Mouse (Mus musculus) midbrain, embryonic 11.5 days (tissue): ENCODE measurements around the gene Ptgs1. TPM values are rescaled to one million over a fixed set of nuclear protein-coding genes. Genes with fewer than 3 reads are reported as not detected.

Experiments
- ATAC-seq: fragments of 200-750 bp; cut with Nextera tagmentation; 2 replicates; pipeline ENCODE4 v1.8.0; 2017; ENCODE audit warnings: moderate TSS enrichment, moderate library complexity; ENCODE audit not compliant: low FRiP score
- DNase-seq: peaks from one replicate; pipeline ENCODE4 v3.0.0; 2015; ENCODE audit warnings: low spot score; ENCODE audit errors: missing footprints
- H3K27ac ChIP-seq: fragments of 300-500 bp; sonication (generic); 2 replicates; pipeline ENCODE4 v1.5.1; 2014; ENCODE audit warnings: low read depth, low read length
- H3K27me3 ChIP-seq: fragments of 300-500 bp; sonication (generic); 2 replicates; pipeline ENCODE4 v1.6.1; 2014; ENCODE audit warnings: mild to moderate bottlenecking, low read length, moderate library complexity, mixed read lengths; ENCODE audit not compliant: control insufficient read depth, insufficient read depth
- H3K36me3 ChIP-seq: fragments of 300-500 bp; sonication (generic); 2 replicates; pipeline ENCODE4 v1.6.1; 2014; ENCODE audit warnings: mild to moderate bottlenecking, low read length, moderate library complexity, mixed read lengths; ENCODE audit not compliant: control insufficient read depth, insufficient read depth
- H3K4me1 ChIP-seq: fragments of 300-500 bp; sonication (generic); 2 replicates; pipeline ENCODE4 v1.6.1; 2014; ENCODE audit warnings: low read length; ENCODE audit not compliant: control insufficient read depth, insufficient read depth
- H3K4me2 ChIP-seq: fragments of 300-500 bp; sonication (generic); 2 replicates; pipeline ENCODE4 v1.6.1; 2014; ENCODE audit warnings: mild to moderate bottlenecking, moderate library complexity
- H3K4me3 ChIP-seq: fragments of 300-500 bp; sonication (generic); 2 replicates; pipeline ENCODE4 v1.5.1; 2014; ENCODE audit warnings: low read depth, low read length
- H3K9ac ChIP-seq: fragments of 300-500 bp; sonication (generic); 2 replicates; pipeline ENCODE4 v1.6.1; 2014; ENCODE audit warnings: low read length
- H3K9me3 ChIP-seq: fragments of 300-500 bp; sonication (generic); 2 replicates; pipeline ENCODE4 v1.6.1; 2016; ENCODE audit warnings: low read length; ENCODE audit not compliant: control insufficient read depth
- WGBS: fragments of 180-500 bp; shearing (Covaris S2); extraction: QIAGEN DNeasy Blood & Tissue Kit; methylation state at CpG from one replicate; pipeline ENCODE4 v1.1.7; 2014; 5-methylcytosine and 5-hydroxymethylcytosine counted together
- polyA plus RNA-seq: library from polyadenylated mRNA; unstranded; fragments of >200 nt; fragmentation: Nextera tagmentation; extraction: Ambion mirVana; gene quantifications from 2 replicates; pipeline ENCODE4 v1.2.1, GENCODE M21; 2014

Ptgs1 gene
- polyA plus RNA-seq, 1 experiment from 2014 or later, result 4.2 TPM

GRCm38 (mm10) chr2:36271085-36271484 lies 40.9 kb downstream of the Ptgs1 start:
- ATAC-seq (no peak), DNase-seq (no peak)
- Histone ChIP-seq H3K36me3 (no peaks in the 10 kb centered on the region), H3K9me3 (no peaks in the 10 kb centered on the region), H3K4me3 (no peak overlapping the region), H3K4me1 (no peaks in the 10 kb centered on the region; the same call in 1 of the 2 replicates), H3K27me3 (no peaks in the 10 kb centered on the region), H3K4me2 (no peak overlapping the region), H3K9ac (no peak overlapping the region), H3K27ac (no peak overlapping the region)
- 86% methylated on average over 4 of the region's 4 CpGs for WGBS

DNA sequence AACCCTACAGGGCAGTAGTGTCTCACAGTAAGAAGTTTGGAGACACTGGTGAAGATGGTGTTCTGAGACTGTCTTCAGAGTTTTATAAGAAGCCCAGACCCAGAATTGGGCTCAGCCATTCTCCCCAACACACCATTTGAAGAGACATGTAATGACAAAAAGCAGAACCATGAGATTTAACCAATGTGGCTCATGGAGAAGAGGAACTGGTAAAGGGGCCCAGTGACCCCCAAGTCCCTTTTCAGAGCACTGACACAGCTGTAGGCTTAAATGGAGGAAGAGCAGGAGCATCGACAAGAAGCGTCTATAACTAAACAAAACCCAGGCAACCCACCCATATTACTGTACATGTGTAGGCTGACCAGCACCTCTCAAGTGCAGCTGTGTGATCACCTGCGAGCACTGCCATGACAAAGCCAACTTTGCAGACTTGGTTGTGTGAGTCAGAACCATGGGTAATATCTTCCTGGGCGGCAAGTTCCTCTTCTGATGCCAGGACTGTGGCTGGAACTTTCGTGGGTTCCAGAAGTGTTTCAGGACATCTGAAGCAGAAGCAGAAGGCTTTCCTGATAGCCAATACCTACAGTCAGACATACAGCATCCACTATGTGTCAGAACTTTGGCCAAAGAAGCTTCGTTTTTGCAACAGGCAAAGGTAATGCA lies 42.2 kb downstream of the Ptgs1 start:
- 75% methylated on average over 6 of the region's 6 CpGs for WGBS
- no peak overlapping the region for H3K4me2 ChIP-seq
- no peak overlapping the region for H3K9ac ChIP-seq
- no peak overlapping the region for H3K27ac ChIP-seq
- DNase-seq, result no peak
- no peak overlapping the region for H3K4me3 ChIP-seq
- no peaks in the 10 kb centered on the region for H3K9me3 ChIP-seq
- no peaks in the 10 kb centered on the region for H3K27me3 ChIP-seq
- no peak for ATAC-seq
- H3K36me3 ChIP-seq, result no peaks in the 10 kb centered on the region
- H3K4me1 ChIP-seq, result no peaks in the 10 kb centered on the region; the same call in 1 of the 2 replicates

DNA sequence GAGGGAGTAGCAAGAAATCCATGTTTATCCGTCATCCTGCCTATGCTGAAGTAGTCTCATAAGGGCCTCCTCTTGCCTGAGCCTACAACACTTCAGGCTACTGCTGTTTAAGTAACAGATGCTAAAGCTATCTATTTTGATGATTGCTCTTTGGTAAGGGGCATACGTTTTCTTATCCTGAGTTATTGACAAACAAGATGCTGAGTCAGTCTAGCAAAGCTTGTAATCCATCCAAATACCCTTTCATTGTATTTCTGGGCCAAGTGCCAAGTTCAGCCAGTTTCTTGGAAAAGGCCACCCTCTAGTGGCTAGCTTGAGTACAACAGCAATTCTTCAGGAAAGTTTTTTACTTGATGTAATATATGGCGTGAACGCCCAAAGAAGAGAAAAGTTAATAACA lies 46.2 kb downstream of the Ptgs1 start:
- Histone ChIP-seq H3K36me3 (no peaks in the 10 kb centered on the region), H3K4me1 (no peaks in the 10 kb centered on the region), H3K9ac (no peak overlapping the region), H3K4me3 (no peak overlapping the region), H3K9me3 (no peaks in the 10 kb centered on the region), H3K27me3 (no peaks in the 10 kb centered on the region), H3K27ac (no peak overlapping the region), H3K4me2 (no peak overlapping the region)
- DNase-seq (peak; percentile 93), ATAC-seq (peak; percentile 33; the same call in 1 of the 2 replicates)
- WGBS, result 45% methylated on average over 4 of the region's 4 CpGs

GRCm38 (mm10) chr2:36278760-36279159 lies 48.5 kb downstream of the Ptgs1 start:
- H3K4me2 ChIP-seq, result no peak overlapping the region
- H3K9me3 ChIP-seq, result no peaks in the 10 kb centered on the region
- DNase-seq (no peak), ATAC-seq (no peak)
- H3K4me3 ChIP-seq, result no peak overlapping the region
- H3K27me3 ChIP-seq, result no peaks in the 10 kb centered on the region
- H3K4me1 ChIP-seq, result no peaks in the 10 kb centered on the region
- H3K9ac ChIP-seq, result no peak overlapping the region
- H3K27ac ChIP-seq, result no peak overlapping the region
- H3K36me3 ChIP-seq, result no peaks in the 10 kb centered on the region
- WGBS, result 69% methylated on average over 3 of the region's 3 CpGs

GRCm38 (mm10) chr2:36281138-36281537 lies 50.9 kb downstream of the Ptgs1 start:
- no peaks in the 10 kb centered on the region for H3K27me3 ChIP-seq
- no peak overlapping the region for H3K4me2 ChIP-seq
- no peak overlapping the region for H3K27ac ChIP-seq
- no peak overlapping the region for H3K4me3 ChIP-seq
- H3K4me1 ChIP-seq, result no peaks in the 10 kb centered on the region
- 67% methylated on average over 1 of the region's 1 CpGs for WGBS
- no peak for ATAC-seq
- H3K36me3 ChIP-seq, result no peaks in the 10 kb centered on the region
- DNase-seq, result no peak
- no peak overlapping the region for H3K9ac ChIP-seq
- H3K9me3 ChIP-seq, result no peaks in the 10 kb centered on the region

DNA sequence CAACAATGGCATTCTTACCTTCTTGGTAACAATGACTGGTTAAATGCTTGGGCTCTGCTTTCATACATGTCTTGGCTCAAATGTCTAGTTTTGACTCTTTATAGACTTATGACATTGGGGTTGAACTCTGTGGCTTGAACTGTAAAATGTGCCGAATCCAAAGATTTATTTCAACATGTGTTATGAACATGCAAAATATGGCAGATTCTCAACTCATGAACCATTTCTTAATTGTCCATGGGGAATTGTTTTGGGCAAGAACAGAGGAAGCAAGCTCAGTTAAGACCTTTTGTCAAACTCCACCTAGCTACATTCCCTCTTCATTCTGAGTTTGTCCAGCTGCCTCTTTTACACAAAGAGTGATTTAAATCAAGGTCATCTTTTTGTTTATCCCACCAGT lies 52.1 kb downstream of the Ptgs1 start:
- Histone ChIP-seq H3K27ac (no peak overlapping the region), H3K36me3 (no peaks in the 10 kb centered on the region), H3K4me3 (no peak overlapping the region), H3K27me3 (no peaks in the 10 kb centered on the region), H3K4me2 (no peak overlapping the region), H3K4me1 (no peaks in the 10 kb centered on the region), H3K9ac (no peak overlapping the region), H3K9me3 (no peaks in the 10 kb centered on the region)
- ATAC-seq (no peak), DNase-seq (no peak)
- WGBS, result 88% methylated on average over 1 of the region's 1 CpGs

Other genes starting within 250 kb of the Ptgs1 start
- gene Ndufa8, start 181.0 kb upstream of the Ptgs1 start, polyA plus RNA-seq, result 184 and 186 TPM in 2 replicates
- 0.33 TPM in 1 of 2 replicates, not detected in the other for gene Morn5, start 181.0 kb upstream of the Ptgs1 start, polyA plus RNA-seq
- 0.92 and 1.3 TPM in 2 replicates for gene Lhx6, start 125.0 kb upstream of the Ptgs1 start, polyA plus RNA-seq
- gene Mrrf, start 94.0 kb upstream of the Ptgs1 start, polyA plus RNA-seq, result 29.9 and 30.8 TPM in 2 replicates
- gene Rbm18, start 93.7 kb upstream of the Ptgs1 start, polyA plus RNA-seq, result 119 and 127 TPM in 2 replicates
- not detected in 2 replicates for gene Olfr338, start 143.1 kb downstream of the Ptgs1 start, polyA plus RNA-seq
- gene Olfr339, start 188.5 kb downstream of the Ptgs1 start, polyA plus RNA-seq, result not detected in 2 replicates
- not detected in 2 replicates for gene Olfr340, start 222.2 kb downstream of the Ptgs1 start, polyA plus RNA-seq